Mouse (Mus musculus) liver, postnatal 0 days (tissue): ENCODE measurements at regions not wholly inside any gene's neighbourhood (a gene's known extent, or its start where the extent isn't known, plus 50 kb on each side); places are given as distances from the start of the nearest gene placed in this dataset.

Experiments
- CTCF ChIP-seq: sonication (generic); IDR thresholded peaks from 2 replicates; pipeline ENCODE4 v1.5.1; 2016; ENCODE audit warnings: antibody characterized with exemption, low read depth
- EP300 ChIP-seq: IDR thresholded peaks from 2 replicates; pipeline ENCODE4 v1.6.1; 2016; ENCODE audit warnings: antibody characterized with exemption, low read depth, mild to moderate bottlenecking

- TF ChIP-seq EP300 (no peak), CTCF (no peak)
Measured at GRCm38 (mm10) chr19:54112691-54113090, 68.7 kb downstream of the Adra2a start.
